Mouse (Mus musculus): ENCODE results near the gene 1700015G11Rik. TPM values are rescaled to one million over a fixed set of nuclear protein-coding genes. Genes with fewer than 3 reads are reported as not detected.
A peak's percentile ranks its signal among the peaks of the same experiment; 100 is the strongest.

Gene 1700015G11Rik
- polyA plus RNA-seq, 2 experiments = not detected

GRCm38 (mm10) chr7:52006296-52006630 lies 9.3 kb downstream of the 1700015G11Rik start:
- peak overlapping the region; percentile 66 to 73 for H3K4me3 ChIP-seq (ENCODE audit: insufficient read depth in 1 of 2, low read depth in 2 of 2, low read length in 2 of 2)
- peaks cover 6% of the 10 kb centered on the region for H3K36me3 ChIP-seq (replicated peaks; ENCODE audit: control insufficient read depth, insufficient read depth, low read depth)
- TF ChIP-seq CTCF (IDR thresholded peaks at IDR 0.05; ENCODE audit: low read depth) (no peak), EP300 (IDR thresholded peaks at IDR 0.05; ENCODE audit: low read depth) (no peak)
- no peak for DNase-seq (ENCODE audit: low read depth in 3 of 3, low spot score in 3 of 3)
- H3K9me3 ChIP-seq (ENCODE audit: control insufficient read depth, low read length) = no peaks in the 10 kb centered on the region
- ATAC-seq (ENCODE audit: insufficient read depth) = no peak
- H3K27me3 ChIP-seq (ENCODE audit: control insufficient read depth, insufficient read depth, low read length) = no peaks in the 10 kb centered on the region
- WGBS (ENCODE audit: insufficient replicate concordance) = 3% methylated on average over 9 of the region's 9 CpGs
- peak overlapping the region; percentile 68 for H3K9ac ChIP-seq (replicated peaks)
- peak overlapping the region; percentile 82 for H3K27ac ChIP-seq
- peaks cover 18 to 20% of the 10 kb centered on the region in 2 experiments for H3K4me1 ChIP-seq (replicated peaks; ENCODE audit: control insufficient read depth in 2 of 2, insufficient read depth in 2 of 2, low read length in 1 of 2)
- H3K4me2 ChIP-seq (ENCODE audit: low read depth) = peak overlapping the region; percentile 88

GRCm38 (mm10) chr7:52005511-52006295 lies 9.8 kb downstream of the 1700015G11Rik start, which contains the start of gene Svip:
Gene Svip (minus strand): TSS chr7:52006018.
- ATAC-seq (ENCODE audit: insufficient read depth) (peak; percentile 91), DNase-seq (ENCODE audit: low read depth in 3 of 3, low spot score in 3 of 3) (peak; percentile 92 to 95 (median 93))
- Histone ChIP-seq H3K4me3 (ENCODE audit: insufficient read depth in 1 of 2, low read depth in 2 of 2, low read length in 2 of 2) (peak within 1 kb of the TSS; percentile 66 to 81), H3K27ac (peak within 1 kb of the TSS; percentile 82), H3K9me3 (ENCODE audit: control insufficient read depth, low read length) (no peaks in the 10 kb centered on the region), H3K9ac (replicated peaks) (peak within 1 kb of the TSS; percentile 69), H3K4me1 (replicated peaks; ENCODE audit: control insufficient read depth in 2 of 2, insufficient read depth in 2 of 2, low read length in 1 of 2) (peaks cover 18 to 20% of the 10 kb centered on the region in 2 experiments), H3K27me3 (ENCODE audit: control insufficient read depth, insufficient read depth, low read length) (no peaks in the 10 kb centered on the region), H3K36me3 (replicated peaks; ENCODE audit: control insufficient read depth, insufficient read depth, low read depth) (peaks cover 6% of the 10 kb centered on the region), H3K4me2 (ENCODE audit: low read depth) (peak within 1 kb of the TSS; percentile 88)
- TF ChIP-seq CTCF (IDR thresholded peaks at IDR 0.05; ENCODE audit: low read depth) (no peak), EP300 (IDR thresholded peaks at IDR 0.05; ENCODE audit: low read depth) (no peak)
- under 1% methylated on average over 42 of the region's 47 CpGs for WGBS (ENCODE audit: insufficient replicate concordance)

- H3K9ac ChIP-seq (replicated peaks) = peak overlapping the region; percentile 65
- ATAC-seq (ENCODE audit: insufficient read depth) = peak; percentile 97
- peaks cover 34 to 38% of the 10 kb centered on the region in 2 experiments for H3K4me1 ChIP-seq (replicated peaks; ENCODE audit: control insufficient read depth in 2 of 2, insufficient read depth in 2 of 2, low read length in 1 of 2)
- no peaks in the 10 kb centered on the region for H3K27me3 ChIP-seq (ENCODE audit: control insufficient read depth, insufficient read depth, low read length)
- H3K27ac ChIP-seq = peak overlapping the region; percentile 89
- peak; percentile 79 to 87 (median 82) for DNase-seq (ENCODE audit: low read depth in 3 of 3, low spot score in 3 of 3)
- no peaks in the 10 kb centered on the region for H3K36me3 ChIP-seq (replicated peaks; ENCODE audit: control insufficient read depth, insufficient read depth, low read depth)
- no peaks in the 10 kb centered on the region for H3K9me3 ChIP-seq (ENCODE audit: control insufficient read depth, low read length)
- 0 out of 4 replicates have a peak overlapping the region, but pooled peaks of 1 of the 2 experiments have one; percentile 14 for H3K4me3 ChIP-seq (ENCODE audit: insufficient read depth in 1 of 2, low read depth in 2 of 2, low read length in 2 of 2)
- TF ChIP-seq CTCF (IDR thresholded peaks at IDR 0.05; ENCODE audit: low read depth) (no peak), EP300 (IDR thresholded peaks at IDR 0.05; ENCODE audit: low read depth) (peak; percentile 88)
- WGBS (ENCODE audit: insufficient replicate concordance) = 17% methylated on average over 3 of the region's 3 CpGs
- H3K4me2 ChIP-seq (ENCODE audit: low read depth) = peak overlapping the region; percentile 62
These were observed 24.5 kb downstream of the 1700015G11Rik start for GRCm38 (mm10) chr7:51991020-51991419.

GRCm38 (mm10) chr7:51986909-51987308 lies 28.6 kb downstream of the 1700015G11Rik start:
- no peak overlapping the region for H3K4me2 ChIP-seq (ENCODE audit: low read depth)
- ATAC-seq (ENCODE audit: insufficient read depth) (no peak), DNase-seq (ENCODE audit: low read depth in 3 of 3, low spot score in 3 of 3) (no peak)
- peaks cover 44 to 55% of the 10 kb centered on the region in 2 experiments for H3K4me1 ChIP-seq (replicated peaks; ENCODE audit: control insufficient read depth in 2 of 2, insufficient read depth in 2 of 2, low read length in 1 of 2)
- H3K9ac ChIP-seq (replicated peaks) = no peak overlapping the region
- H3K4me3 ChIP-seq (ENCODE audit: insufficient read depth in 1 of 2, low read depth in 2 of 2, low read length in 2 of 2) = no peak overlapping the region
- no peaks in the 10 kb centered on the region for H3K27me3 ChIP-seq (ENCODE audit: control insufficient read depth, insufficient read depth, low read length)
- H3K27ac ChIP-seq = no peak overlapping the region
- WGBS (ENCODE audit: insufficient replicate concordance) = 10% methylated on average over 6 of the region's 6 CpGs
- TF ChIP-seq EP300 (IDR thresholded peaks at IDR 0.05; ENCODE audit: low read depth) (no peak), CTCF (IDR thresholded peaks at IDR 0.05; ENCODE audit: low read depth) (no peak)
- H3K9me3 ChIP-seq (ENCODE audit: control insufficient read depth, low read length) = no peaks in the 10 kb centered on the region
- no peaks in the 10 kb centered on the region for H3K36me3 ChIP-seq (replicated peaks; ENCODE audit: control insufficient read depth, insufficient read depth, low read depth)

GRCm38 (mm10) chr7:51985763-51986162 lies 29.8 kb downstream of the 1700015G11Rik start:
- H3K36me3 ChIP-seq (replicated peaks; ENCODE audit: control insufficient read depth, insufficient read depth, low read depth) = no peaks in the 10 kb centered on the region
- no peak overlapping the region for H3K4me2 ChIP-seq (ENCODE audit: low read depth)
- no peak overlapping the region for H3K9ac ChIP-seq (replicated peaks)
- no peaks in the 10 kb centered on the region for H3K27me3 ChIP-seq (ENCODE audit: control insufficient read depth, insufficient read depth, low read length)
- DNase-seq (ENCODE audit: low read depth in 3 of 3, low spot score in 3 of 3) = no peak
- 56% methylated on average over 6 of the region's 6 CpGs for WGBS (ENCODE audit: insufficient replicate concordance)
- H3K27ac ChIP-seq = no peak overlapping the region
- no peak overlapping the region for H3K4me3 ChIP-seq (ENCODE audit: insufficient read depth in 1 of 2, low read depth in 2 of 2, low read length in 2 of 2)
- ATAC-seq (ENCODE audit: insufficient read depth) = no peak
- no peaks in the 10 kb centered on the region for H3K9me3 ChIP-seq (ENCODE audit: control insufficient read depth, low read length)
- TF ChIP-seq EP300 (IDR thresholded peaks at IDR 0.05; ENCODE audit: low read depth) (no peak), CTCF (IDR thresholded peaks at IDR 0.05; ENCODE audit: low read depth) (no peak)
- H3K4me1 ChIP-seq (replicated peaks; ENCODE audit: control insufficient read depth in 2 of 2, insufficient read depth in 2 of 2, low read length in 1 of 2) = peaks cover 35 to 48% of the 10 kb centered on the region in 2 experiments
